Mouse (Mus musculus): ENCODE results near the gene Gm42957. TPM values are rescaled to one million over a fixed set of nuclear protein-coding genes. Genes with fewer than 3 reads are reported as not detected.

Gm42957 gene
- not detected in 2 replicates for polyA plus RNA-seq (2014; fragmentation: Nextera tagmentation; extraction: Ambion mirVana)

GRCm38 (mm10) chr3:96634928-96635879 lies at the start of gene Gm42957, which contains the start of gene Pex11b:
Gm42957 (plus strand) TSS chr3:96635474.
Pex11b (plus strand) TSS chr3:96635376.
- H3K36me3 ChIP-seq (ENCODE audit: control insufficient read depth, insufficient read depth, low read length): peaks cover 3% of the 10 kb centered on the region; the same call in 1 of the 2 replicates
- peak within 1 kb of the TSS; percentile 79 for H3K27ac ChIP-seq (ENCODE audit: low read depth, low read length)
- H3K4me2 ChIP-seq: peak within 1 kb of the TSS; percentile 95
- H3K9me3 ChIP-seq (replicated peaks; ENCODE audit: control insufficient read depth, low read length): no peaks in the 10 kb centered on the region
- H3K4me3 ChIP-seq (ENCODE audit: low read depth, low read length): peak within 1 kb of the TSS; percentile 92
- peak within 1 kb of the TSS; percentile 95 for H3K9ac ChIP-seq (ENCODE audit: low read depth, low read length)
- H3K27me3 ChIP-seq (ENCODE audit: control insufficient read depth, insufficient read depth, low read length): no peaks in the 10 kb centered on the region
- WGBS (ENCODE audit: insufficient replicate concordance): 2% methylated on average over 60 of the region's 60 CpGs
- peaks cover 15% of the 10 kb centered on the region for H3K4me1 ChIP-seq (ENCODE audit: control insufficient read depth, insufficient read depth, low read length)
- ATAC-seq (replicated peaks; ENCODE audit: insufficient number of reproducible peaks, low FRiP score, low TSS enrichment): peak; percentile 85

DNA sequence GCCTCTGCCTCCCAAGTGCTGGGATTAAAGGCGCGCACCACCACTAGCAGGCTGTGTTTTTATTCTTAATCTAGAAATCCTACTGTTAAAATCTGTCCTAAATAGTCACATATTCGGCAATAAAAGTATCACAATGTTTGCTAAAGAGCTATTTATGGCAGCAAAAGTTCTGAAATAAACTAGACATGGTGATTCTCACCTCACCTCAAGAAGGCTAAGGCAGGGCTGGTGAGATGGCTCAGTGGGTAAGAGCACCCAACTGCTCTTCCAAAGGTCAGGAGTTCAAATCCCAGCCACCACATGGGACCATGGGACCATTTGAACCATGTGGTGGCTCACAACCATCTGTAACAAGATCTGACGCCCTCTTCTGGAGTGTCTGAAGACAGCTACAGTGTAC lies 44.6 kb upstream of the Gm42957 start:
- Histone ChIP-seq H3K9ac (ENCODE audit: low read depth, low read length) (no peak overlapping the region), H3K4me1 (ENCODE audit: control insufficient read depth, insufficient read depth, low read length) (peaks cover 1% of the 10 kb centered on the region; the same call in 1 of the 2 replicates), H3K4me2 (no peak overlapping the region), H3K36me3 (ENCODE audit: control insufficient read depth, insufficient read depth, low read length) (0 out of 2 replicates have a peak, but pooled peaks cover 4% of the 10 kb centered on the region), H3K4me3 (ENCODE audit: low read depth, low read length) (no peak overlapping the region), H3K27me3 (ENCODE audit: control insufficient read depth, insufficient read depth, low read length) (no peaks in the 10 kb centered on the region; the same call in 1 of the 2 replicates), H3K27ac (ENCODE audit: low read depth, low read length) (no peak overlapping the region), H3K9me3 (replicated peaks; ENCODE audit: control insufficient read depth, low read length) (no peaks in the 10 kb centered on the region)
- WGBS (ENCODE audit: insufficient replicate concordance): 74% methylated on average over 4 of the region's 4 CpGs
- ATAC-seq (replicated peaks; ENCODE audit: insufficient number of reproducible peaks, low FRiP score, low TSS enrichment): no peak

- 1% methylated on average over 10 of the region's 10 CpGs for WGBS (ENCODE audit: insufficient replicate concordance)
- H3K27me3 ChIP-seq (ENCODE audit: control insufficient read depth, insufficient read depth, low read length): no peaks in the 10 kb centered on the region; the same call in 1 of the 2 replicates
- 0 out of 2 replicates have a peak, but pooled peaks cover 4% of the 10 kb centered on the region for H3K36me3 ChIP-seq (ENCODE audit: control insufficient read depth, insufficient read depth, low read length)
- H3K4me3 ChIP-seq (ENCODE audit: low read depth, low read length): peak overlapping the region; percentile 73
- H3K4me1 ChIP-seq (ENCODE audit: control insufficient read depth, insufficient read depth, low read length): peaks cover 22% of the 10 kb centered on the region
- ATAC-seq (replicated peaks; ENCODE audit: insufficient number of reproducible peaks, low FRiP score, low TSS enrichment): no peak
- peak overlapping the region; percentile 82 for H3K4me2 ChIP-seq
- H3K9me3 ChIP-seq (replicated peaks; ENCODE audit: control insufficient read depth, low read length): no peaks in the 10 kb centered on the region
- H3K27ac ChIP-seq (ENCODE audit: low read depth, low read length): peak overlapping the region; percentile 89
- H3K9ac ChIP-seq (ENCODE audit: low read depth, low read length): peak overlapping the region; percentile 81
Observed at GRCm38 (mm10) chr3:96593374-96593773, 41.9 kb upstream of the Gm42957 start.

DNA sequence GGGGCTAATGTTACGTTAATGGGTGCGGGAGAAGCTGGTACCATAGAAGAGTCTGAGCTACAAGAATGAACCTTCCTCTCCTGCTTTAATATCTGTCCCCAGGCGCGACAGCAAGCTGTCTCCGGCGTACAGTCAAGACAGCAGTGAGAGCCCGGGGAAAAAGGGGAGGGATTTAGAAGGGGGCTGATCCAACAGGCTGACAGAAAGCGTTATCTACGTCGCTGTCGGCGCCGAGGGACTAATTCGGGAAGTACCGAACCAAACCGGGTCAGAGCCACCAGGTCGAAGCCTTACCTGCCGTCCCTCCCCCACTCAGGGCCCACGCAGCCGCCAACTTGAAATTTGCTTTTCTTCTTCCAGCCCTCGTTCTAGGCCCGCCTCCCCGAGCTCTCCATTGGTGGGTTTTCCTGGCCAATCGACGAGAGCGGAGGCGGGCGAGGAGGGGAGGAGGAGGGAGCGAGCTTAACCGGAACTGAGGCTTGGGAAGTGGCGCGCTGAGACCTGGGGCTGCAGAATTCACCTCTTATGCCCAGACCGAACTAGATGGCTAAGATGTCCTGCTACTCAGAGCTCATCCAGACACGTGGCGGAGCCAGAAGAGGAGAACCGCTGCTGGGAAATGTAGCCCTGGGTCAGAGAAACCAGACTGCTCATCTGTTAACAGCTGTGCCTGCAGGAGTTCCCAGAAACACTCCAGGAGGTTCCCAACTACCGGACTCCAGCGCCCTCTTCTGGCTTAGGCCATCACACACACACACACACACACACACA lies 41.3 kb upstream of the Gm42957 start, which contains the start of gene Polr3gl:
Gene Polr3gl (minus strand): TSS at position 392 of the 771 bp plus-strand sequence.
- peak; percentile 82 for ATAC-seq (replicated peaks; ENCODE audit: insufficient number of reproducible peaks, low FRiP score, low TSS enrichment)
- Histone ChIP-seq H3K4me1 (ENCODE audit: control insufficient read depth, insufficient read depth, low read length) (peaks cover 28% of the 10 kb centered on the region), H3K27me3 (ENCODE audit: control insufficient read depth, insufficient read depth, low read length) (peaks cover 1% of the 10 kb centered on the region; the same call in 1 of the 2 replicates), H3K4me3 (ENCODE audit: low read depth, low read length) (peak within 1 kb of the TSS; percentile 73), H3K9me3 (replicated peaks; ENCODE audit: control insufficient read depth, low read length) (no peaks in the 10 kb centered on the region), H3K36me3 (ENCODE audit: control insufficient read depth, insufficient read depth, low read length) (0 out of 2 replicates have a peak, but pooled peaks cover 4% of the 10 kb centered on the region), H3K4me2 (peak within 1 kb of the TSS; percentile 82), H3K27ac (ENCODE audit: low read depth, low read length) (peak within 1 kb of the TSS; percentile 89), H3K9ac (ENCODE audit: low read depth, low read length) (peak within 1 kb of the TSS; percentile 81)
- under 1% methylated on average over 34 of the region's 38 CpGs for WGBS (ENCODE audit: insufficient replicate concordance)

GRCm38 (mm10) chr3:96594851-96595250 lies 40.4 kb upstream of the Gm42957 start:
- Histone ChIP-seq H3K4me1 (ENCODE audit: control insufficient read depth, insufficient read depth, low read length) (peaks cover 28% of the 10 kb centered on the region), H3K27ac (ENCODE audit: low read depth, low read length) (no peak overlapping the region), H3K36me3 (ENCODE audit: control insufficient read depth, insufficient read depth, low read length) (0 out of 2 replicates have a peak, but pooled peaks cover 4% of the 10 kb centered on the region), H3K9me3 (replicated peaks; ENCODE audit: control insufficient read depth, low read length) (no peaks in the 10 kb centered on the region), H3K4me3 (ENCODE audit: low read depth, low read length) (no peak overlapping the region), H3K4me2 (no peak overlapping the region), H3K9ac (ENCODE audit: low read depth, low read length) (no peak overlapping the region), H3K27me3 (ENCODE audit: control insufficient read depth, insufficient read depth, low read length) (peaks cover 2% of the 10 kb centered on the region; the same call in 1 of the 2 replicates)
- WGBS (ENCODE audit: insufficient replicate concordance): 77% methylated on average over 5 of the region's 5 CpGs
- ATAC-seq (replicated peaks; ENCODE audit: insufficient number of reproducible peaks, low FRiP score, low TSS enrichment): no peak

DNA sequence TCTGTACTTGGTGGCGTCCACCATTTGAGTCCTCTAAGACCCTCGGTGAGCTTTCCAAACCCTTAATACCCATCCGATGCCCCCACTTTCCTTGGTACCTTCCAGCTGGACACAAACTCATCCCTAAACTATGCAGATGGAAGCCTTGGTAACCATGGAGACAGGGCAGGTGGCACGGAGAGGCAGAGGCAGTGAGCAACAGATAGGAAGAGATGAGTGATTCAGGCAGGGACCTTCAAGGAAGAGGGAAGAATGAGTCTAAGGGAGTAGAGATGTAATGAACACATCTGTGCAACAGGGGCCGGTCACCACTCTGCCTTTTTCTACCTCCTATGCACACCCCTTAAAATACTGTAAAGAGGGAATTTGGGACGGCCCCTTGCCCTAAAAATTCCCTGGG lies 39.6 kb upstream of the Gm42957 start:
- Histone ChIP-seq H3K4me2 (peak overlapping the region; percentile 98), H3K4me3 (ENCODE audit: low read depth, low read length) (peak overlapping the region; percentile 65; the same call in 1 of the 2 replicates), H3K4me1 (ENCODE audit: control insufficient read depth, insufficient read depth, low read length) (peaks cover 28% of the 10 kb centered on the region), H3K36me3 (ENCODE audit: control insufficient read depth, insufficient read depth, low read length) (no peaks in the 10 kb centered on the region), H3K27ac (ENCODE audit: low read depth, low read length) (no peak overlapping the region; the same call in 1 of the 2 replicates), H3K27me3 (ENCODE audit: control insufficient read depth, insufficient read depth, low read length) (peaks cover 2% of the 10 kb centered on the region; the same call in 1 of the 2 replicates), H3K9me3 (replicated peaks; ENCODE audit: control insufficient read depth, low read length) (no peaks in the 10 kb centered on the region), H3K9ac (ENCODE audit: low read depth, low read length) (no peak overlapping the region; the same call in 1 of the 2 replicates)
- 21% methylated on average over 6 of the region's 6 CpGs for WGBS (ENCODE audit: insufficient replicate concordance)
- no peak for ATAC-seq (replicated peaks; ENCODE audit: insufficient number of reproducible peaks, low FRiP score, low TSS enrichment)

GRCm38 (mm10) chr3:96596228-96596707 lies 39.0 kb upstream of the Gm42957 start, which contains the start of gene Ankrd34a:
Ankrd34a (plus strand) TSS chr3:96596636.
- under 1% methylated on average over 19 of the region's 23 CpGs for WGBS (ENCODE audit: insufficient replicate concordance)
- Histone ChIP-seq H3K36me3 (ENCODE audit: control insufficient read depth, insufficient read depth, low read length) (no peaks in the 10 kb centered on the region), H3K27me3 (ENCODE audit: control insufficient read depth, insufficient read depth, low read length) (peaks cover 2% of the 10 kb centered on the region; the same call in 1 of the 2 replicates), H3K4me1 (ENCODE audit: control insufficient read depth, insufficient read depth, low read length) (peaks cover 28% of the 10 kb centered on the region), H3K9me3 (replicated peaks; ENCODE audit: control insufficient read depth, low read length) (no peaks in the 10 kb centered on the region), H3K4me2 (peak within 1 kb of the TSS; percentile 98), H3K27ac (ENCODE audit: low read depth, low read length) (peak within 1 kb of the TSS; percentile 78), H3K4me3 (ENCODE audit: low read depth, low read length) (peak within 1 kb of the TSS; percentile 65), H3K9ac (ENCODE audit: low read depth, low read length) (peak within 1 kb of the TSS; percentile 83)
- no peak for ATAC-seq (replicated peaks; ENCODE audit: insufficient number of reproducible peaks, low FRiP score, low TSS enrichment)

- Histone ChIP-seq H3K27ac (ENCODE audit: low read depth, low read length) (peak overlapping the region; percentile 78), H3K4me3 (ENCODE audit: low read depth, low read length) (peak overlapping the region; percentile 65), H3K9me3 (replicated peaks; ENCODE audit: control insufficient read depth, low read length) (no peaks in the 10 kb centered on the region), H3K27me3 (ENCODE audit: control insufficient read depth, insufficient read depth, low read length) (peaks cover 2% of the 10 kb centered on the region; the same call in 1 of the 2 replicates), H3K4me2 (peak overlapping the region; percentile 98), H3K9ac (ENCODE audit: low read depth, low read length) (peak overlapping the region; percentile 83), H3K4me1 (ENCODE audit: control insufficient read depth, insufficient read depth, low read length) (peaks cover 28% of the 10 kb centered on the region), H3K36me3 (ENCODE audit: control insufficient read depth, insufficient read depth, low read length) (no peaks in the 10 kb centered on the region)
- ATAC-seq (replicated peaks; ENCODE audit: insufficient number of reproducible peaks, low FRiP score, low TSS enrichment): no peak
- 2% methylated on average over 11 of the region's 12 CpGs for WGBS (ENCODE audit: insufficient replicate concordance)
Observed at GRCm38 (mm10) chr3:96596855-96597254, 38.4 kb upstream of the Gm42957 start.

All from heart, embryonic 11.5 days (tissue).